8 mouse cellular contexts compared by ENCODE assay signal in genomic region chr11:69935137-69935879, GRCm38 (mm10). TPM values are rescaled to one million over a fixed set of nuclear protein-coding genes. Genes with fewer than 3 reads are reported as not detected.
DNase-seq lines count a peak whose midpoint lies in the region; ATAC-seq and TF ChIP-seq lines count a peak whose summit lies in the region.

TSS of gene Ybx2 (plus strand) at chr11:69935796.

- ATAC-seq in embryonic facial prominence, embryonic 15.5 days (ENCODE audit: insufficient number of reproducible peaks, low FRiP score, low TSS enrichment, low read depth), result peak; percentile 83
- peak; percentile 91 for ATAC-seq in limb, embryonic 14.5 days (ENCODE audit: low FRiP score, low read depth)
- peak; percentile 93 for ATAC-seq in midbrain, embryonic 16.5 days

- peak; percentile 88 to 90 for DNase-seq in B cell, adult 2 months
- peak; percentile 71 for DNase-seq in heart, adult 8-10 months (ENCODE audit: low spot score)
- peak; percentile 88 to 90 for DNase-seq in kidney, adult 8-10 months
- DNase-seq in limb, embryonic 14.5 days (ENCODE audit: low spot score), result peak; percentile 93
- DNase-seq in spleen, postnatal 14 days (ENCODE audit: low spot score in 2 of 2), result peak; percentile 76 to 81

- TF ChIP-seq CTCF in bone marrow, adult 2 months (IDR thresholded peaks at IDR 0.05; ENCODE audit: control insufficient read depth, insufficient read depth, low read length), result no peak

- 2% methylated on average over 60 of the region's 62 CpGs for WGBS in bone marrow, adult 2 months
- WGBS in embryonic facial prominence, embryonic 15.5 days, result 2% methylated on average over 55 of the region's 62 CpGs
- WGBS in limb, embryonic 14.5 days, result 1% methylated on average over 31 of the region's 62 CpGs
- WGBS in midbrain, embryonic 16.5 days, result 1% methylated on average over 33 of the region's 62 CpGs

- H3K27ac ChIP-seq in bone marrow, adult 2 months (ENCODE audit: control insufficient read depth, insufficient read depth, low read depth, low read length, poor library complexity), result no peak within 1 kb of the TSS; the same call in 1 of the 2 replicates
- no peak within 1 kb of the TSS for H3K27ac ChIP-seq in embryonic facial prominence, embryonic 15.5 days (replicated peaks)
- H3K27ac ChIP-seq in limb, embryonic 14.5 days (replicated peaks; ENCODE audit: low read depth, low read length), result no peak within 1 kb of the TSS
- no peak within 1 kb of the TSS for H3K27ac ChIP-seq in midbrain, embryonic 16.5 days (ENCODE audit: low read length)

- H3K4me2 ChIP-seq in embryonic facial prominence, embryonic 15.5 days (replicated peaks), result peak within 1 kb of the TSS; percentile 100
- peak within 1 kb of the TSS; percentile 100 for H3K4me2 ChIP-seq in limb, embryonic 14.5 days (replicated peaks; ENCODE audit: low read depth, low read length, severe bottlenecking)
- H3K4me2 ChIP-seq in midbrain, embryonic 16.5 days (ENCODE audit: low read length), result peak within 1 kb of the TSS; percentile 97

- no peaks in the 10 kb centered on the region for H3K36me3 ChIP-seq in embryonic facial prominence, embryonic 15.5 days
- no peaks in the 10 kb centered on the region for H3K36me3 ChIP-seq in limb, embryonic 14.5 days (ENCODE audit: control insufficient read depth, insufficient read depth, low read length)
- no peaks in the 10 kb centered on the region for H3K36me3 ChIP-seq in midbrain, embryonic 16.5 days (ENCODE audit: control insufficient read depth, insufficient read depth, low read length)

- no peaks in the 10 kb centered on the region for H3K9me3 ChIP-seq in embryonic facial prominence, embryonic 15.5 days (replicated peaks)
- H3K9me3 ChIP-seq in limb, embryonic 14.5 days (ENCODE audit: control insufficient read depth, low read length), result no peaks in the 10 kb centered on the region
- no peaks in the 10 kb centered on the region for H3K9me3 ChIP-seq in midbrain, embryonic 16.5 days (replicated peaks; ENCODE audit: control insufficient read depth, low read length, poor library complexity, severe bottlenecking)

- H3K4me1 ChIP-seq in bone marrow, adult 2 months (ENCODE audit: control insufficient read depth, insufficient read depth, low read length), result peaks cover 4% of the 10 kb centered on the region
- peaks cover 45% of the 10 kb centered on the region for H3K4me1 ChIP-seq in embryonic facial prominence, embryonic 15.5 days
- peaks cover 26% of the 10 kb centered on the region for H3K4me1 ChIP-seq in limb, embryonic 14.5 days (ENCODE audit: control insufficient read depth, insufficient read depth, low read length)
- H3K4me1 ChIP-seq in midbrain, embryonic 16.5 days (ENCODE audit: control insufficient read depth, insufficient read depth, low read length), result peaks cover 4% of the 10 kb centered on the region; the same call in 1 of the 2 replicates

- peak within 1 kb of the TSS; percentile 50 for H3K9ac ChIP-seq in embryonic facial prominence, embryonic 15.5 days
- peak within 1 kb of the TSS; percentile 65 for H3K9ac ChIP-seq in limb, embryonic 14.5 days (ENCODE audit: low read depth, low read length, severe bottlenecking)
- peak within 1 kb of the TSS; percentile 68 for H3K9ac ChIP-seq in midbrain, embryonic 16.5 days (ENCODE audit: low read depth, low read length)

- peak within 1 kb of the TSS; percentile 46 for H3K4me3 ChIP-seq in bone marrow, adult 2 months (replicated peaks; ENCODE audit: control insufficient read depth, low read depth, low read length)
- peak within 1 kb of the TSS; percentile 58 for H3K4me3 ChIP-seq in embryonic facial prominence, embryonic 15.5 days (replicated peaks)
- H3K4me3 ChIP-seq in limb, embryonic 14.5 days (replicated peaks; ENCODE audit: low read length), result peak within 1 kb of the TSS; percentile 65
- H3K4me3 ChIP-seq in midbrain, embryonic 16.5 days (ENCODE audit: low read depth, low read length), result peak within 1 kb of the TSS; percentile 66

- no peak for TF ChIP-seq POLR2A in bone marrow, adult 2 months (IDR thresholded peaks at IDR 0.05; ENCODE audit: borderline replicate concordance, control insufficient read depth, low read depth, low read length)
- no peak for TF ChIP-seq POLR2A in limb, embryonic 14.5 days (IDR thresholded peaks at IDR 0.05; ENCODE audit: borderline replicate concordance, extremely low read depth, insufficient read depth, insufficient read length)

- peaks cover 13% of the 10 kb centered on the region; the same call in 1 of the 2 replicates for H3K27me3 ChIP-seq in embryonic facial prominence, embryonic 15.5 days
- no peaks in the 10 kb centered on the region for H3K27me3 ChIP-seq in limb, embryonic 14.5 days (ENCODE audit: control insufficient read depth, insufficient read depth, low read length)
- H3K27me3 ChIP-seq in midbrain, embryonic 16.5 days (ENCODE audit: control insufficient read depth, insufficient read depth, low read depth, low read length), result peaks cover 19% of the 10 kb centered on the region

RNA-seq across cellular contexts. Expression of gene Ybx2, which starts in this region (rescaled TPM):
- 1.2 and 1.5 TPM in 2 replicates for polyA plus RNA-seq in bone marrow, adult 2 months (2011; ENCODE audit: insufficient read depth, insufficient read length, low replicate concordance, missing spikeins)
- 2.7 and 6.2 TPM in 2 replicates for polyA plus RNA-seq in embryonic facial prominence, embryonic 15.5 days (2015; fragmentation: Nextera tagmentation; extraction: Ambion mirVana)
- 10 to 100 TPM; 13.8 to 32.7 (median 24.3) TPM for total RNA-seq in heart, adult 8-10 months (2022)
- 70.1 and 92.8 TPM in 2 replicates for polyA plus RNA-seq in limb, embryonic 14.5 days (2012; rRNA removed)
- polyA plus RNA-seq in limb, embryonic 14.5 days (2014; fragmentation: Nextera tagmentation; extraction: Ambion mirVana), result 7.2 and 10.2 TPM in 2 replicates
- 5.1 and 7.2 TPM in 2 replicates for polyA plus RNA-seq in midbrain, embryonic 16.5 days (2015; fragmentation: Nextera tagmentation; extraction: Ambion mirVana)
